Mouse (Mus musculus): Measurements from ENCODE around the gene Abca6. TPM values are rescaled to one million over a fixed set of nuclear protein-coding genes. Genes with fewer than 3 reads are reported as not detected.

Gene Abca6
- 0.31 and 0.48 TPM in 2 replicates for polyA plus RNA-seq (2014; fragmentation: Nextera tagmentation; extraction: Ambion mirVana)

GRCm38 (mm10) chr11:110251534-110251933 lies at the start of gene Abca6:
Abca6 (minus strand) TSS chr11:110251776.
- no peak within 1 kb of the TSS for H3K27ac ChIP-seq (ENCODE audit: low read depth)
- peak within 1 kb of the TSS; percentile 7; the same call in 1 of the 2 replicates for H3K4me3 ChIP-seq (ENCODE audit: low read depth, low read length)
- H3K4me1 ChIP-seq (replicated peaks; ENCODE audit: control insufficient read depth, insufficient read depth, low read length), result 0 out of 2 replicates have a peak, but pooled peaks cover 4% of the 10 kb centered on the region
- H3K27me3 ChIP-seq (replicated peaks; ENCODE audit: control insufficient read depth, insufficient read depth, low read length), result no peaks in the 10 kb centered on the region
- H3K9me3 ChIP-seq (ENCODE audit: control insufficient read depth, low read length), result no peaks in the 10 kb centered on the region
- 7% methylated on average over 8 of the region's 8 CpGs for WGBS
- H3K4me2 ChIP-seq (ENCODE audit: low read length), result peak within 1 kb of the TSS; percentile 32
- H3K36me3 ChIP-seq (ENCODE audit: control insufficient read depth, insufficient read depth, low read length), result no peaks in the 10 kb centered on the region
- DNase-seq (ENCODE audit: low spot score) (peak; percentile 54), ATAC-seq (replicated peaks; ENCODE audit: low FRiP score, low TSS enrichment, low read depth) (no peak)
- no peak within 1 kb of the TSS for H3K9ac ChIP-seq (ENCODE audit: low read length)

DNA sequence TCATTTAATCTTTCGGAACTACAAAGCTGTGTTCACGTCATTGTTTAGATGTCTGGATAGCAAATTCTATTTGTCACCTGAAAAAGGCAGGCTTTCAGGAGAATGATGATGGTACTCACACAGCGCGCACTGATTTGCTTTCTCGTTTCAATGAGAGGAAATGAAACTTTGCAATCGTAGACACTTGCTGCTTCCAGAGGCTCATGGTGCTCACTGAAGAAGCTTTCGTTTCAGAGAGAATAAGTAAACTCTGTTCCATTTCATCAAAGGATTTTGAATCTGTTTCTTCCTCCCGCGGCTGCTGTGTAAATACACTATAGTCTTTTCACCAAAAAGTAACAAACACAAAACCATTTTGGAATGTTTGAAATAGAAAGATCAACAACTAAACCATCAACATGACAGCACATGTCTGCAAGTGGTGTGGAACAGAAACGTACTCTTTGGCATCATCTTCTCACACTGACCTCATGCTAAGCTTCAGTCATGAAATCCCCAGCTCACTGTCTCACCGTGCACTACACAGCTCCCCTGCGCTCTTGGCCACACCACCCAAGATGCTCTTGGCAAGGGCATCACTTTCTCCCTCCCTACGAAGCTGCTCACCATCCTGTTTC lies 46.4 kb upstream of the Abca6 start:
- H3K9ac ChIP-seq (ENCODE audit: low read length), result no peak overlapping the region
- H3K4me3 ChIP-seq (ENCODE audit: low read depth, low read length), result no peak overlapping the region
- no peaks in the 10 kb centered on the region for H3K4me1 ChIP-seq (replicated peaks; ENCODE audit: control insufficient read depth, insufficient read depth, low read length)
- H3K27me3 ChIP-seq (replicated peaks; ENCODE audit: control insufficient read depth, insufficient read depth, low read length), result no peaks in the 10 kb centered on the region
- ATAC-seq (replicated peaks; ENCODE audit: low FRiP score, low TSS enrichment, low read depth), result no peak
- DNase-seq (ENCODE audit: low spot score), result no peak
- H3K27ac ChIP-seq (ENCODE audit: low read depth), result no peak overlapping the region
- H3K9me3 ChIP-seq (ENCODE audit: control insufficient read depth, low read length), result no peaks in the 10 kb centered on the region
- no peaks in the 10 kb centered on the region; the same call in 1 of the 2 replicates for H3K36me3 ChIP-seq (ENCODE audit: control insufficient read depth, insufficient read depth, low read length)
- H3K4me2 ChIP-seq (ENCODE audit: low read length), result no peak overlapping the region
- WGBS, result 77% methylated on average over 13 of the region's 13 CpGs

- no peak overlapping the region for H3K27ac ChIP-seq (ENCODE audit: low read depth)
- WGBS, result 83% methylated on average over 2 of the region's 2 CpGs
- ATAC-seq (replicated peaks; ENCODE audit: low FRiP score, low TSS enrichment, low read depth), result no peak
- no peak overlapping the region for H3K4me2 ChIP-seq (ENCODE audit: low read length)
- no peak for DNase-seq (ENCODE audit: low spot score)
- no peaks in the 10 kb centered on the region for H3K9me3 ChIP-seq (ENCODE audit: control insufficient read depth, low read length)
- H3K4me1 ChIP-seq (replicated peaks; ENCODE audit: control insufficient read depth, insufficient read depth, low read length), result no peaks in the 10 kb centered on the region
- H3K4me3 ChIP-seq (ENCODE audit: low read depth, low read length), result no peak overlapping the region
- H3K9ac ChIP-seq (ENCODE audit: low read length), result no peak overlapping the region
- H3K27me3 ChIP-seq (replicated peaks; ENCODE audit: control insufficient read depth, insufficient read depth, low read length), result no peaks in the 10 kb centered on the region
- no peaks in the 10 kb centered on the region for H3K36me3 ChIP-seq (ENCODE audit: control insufficient read depth, insufficient read depth, low read length)
Observed at GRCm38 (mm10) chr11:110290586-110290985, 39.0 kb upstream of the Abca6 start.

- H3K4me2 ChIP-seq (ENCODE audit: low read length), result no peak overlapping the region
- 80% methylated on average over 3 of the region's 3 CpGs for WGBS
- no peak overlapping the region for H3K27ac ChIP-seq (ENCODE audit: low read depth)
- no peaks in the 10 kb centered on the region for H3K4me1 ChIP-seq (replicated peaks; ENCODE audit: control insufficient read depth, insufficient read depth, low read length)
- no peaks in the 10 kb centered on the region for H3K36me3 ChIP-seq (ENCODE audit: control insufficient read depth, insufficient read depth, low read length)
- H3K9ac ChIP-seq (ENCODE audit: low read length), result no peak overlapping the region
- H3K9me3 ChIP-seq (ENCODE audit: control insufficient read depth, low read length), result no peaks in the 10 kb centered on the region
- no peak overlapping the region for H3K4me3 ChIP-seq (ENCODE audit: low read depth, low read length)
- ATAC-seq (replicated peaks; ENCODE audit: low FRiP score, low TSS enrichment, low read depth) (no peak), DNase-seq (ENCODE audit: low spot score) (no peak)
- no peaks in the 10 kb centered on the region for H3K27me3 ChIP-seq (replicated peaks; ENCODE audit: control insufficient read depth, insufficient read depth, low read length)
Observed at GRCm38 (mm10) chr11:110288423-110288822, 36.8 kb upstream of the Abca6 start.

DNA sequence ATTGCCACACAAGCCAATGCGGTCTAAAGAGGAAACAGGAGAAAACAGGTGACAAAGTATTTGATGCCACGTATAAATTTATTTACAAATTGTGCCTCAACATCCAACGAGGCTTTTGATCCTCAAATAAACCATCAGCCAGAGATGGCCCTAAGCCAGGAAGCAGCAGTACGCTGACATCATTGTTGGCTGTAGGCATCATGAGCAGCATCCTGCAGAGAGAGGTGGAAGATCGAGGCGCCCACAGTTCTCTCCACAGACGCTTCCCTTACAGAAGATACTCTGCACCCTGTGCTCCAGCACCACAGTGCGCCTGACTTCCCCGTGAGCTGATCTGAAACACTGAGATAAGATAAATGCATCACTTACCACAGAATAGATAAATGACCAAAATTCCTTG lies 36.1 kb upstream of the Abca6 start:
- Histone ChIP-seq H3K27ac (ENCODE audit: low read depth) (no peak overlapping the region), H3K27me3 (replicated peaks; ENCODE audit: control insufficient read depth, insufficient read depth, low read length) (no peaks in the 10 kb centered on the region), H3K4me1 (replicated peaks; ENCODE audit: control insufficient read depth, insufficient read depth, low read length) (no peaks in the 10 kb centered on the region), H3K4me3 (ENCODE audit: low read depth, low read length) (no peak overlapping the region), H3K9me3 (ENCODE audit: control insufficient read depth, low read length) (no peaks in the 10 kb centered on the region), H3K9ac (ENCODE audit: low read length) (no peak overlapping the region), H3K36me3 (ENCODE audit: control insufficient read depth, insufficient read depth, low read length) (no peaks in the 10 kb centered on the region), H3K4me2 (ENCODE audit: low read length) (no peak overlapping the region)
- 67% methylated on average over 9 of the region's 9 CpGs for WGBS
- DNase-seq (ENCODE audit: low spot score) (no peak), ATAC-seq (replicated peaks; ENCODE audit: low FRiP score, low TSS enrichment, low read depth) (no peak)

- WGBS, result 85% methylated on average over 3 of the region's 3 CpGs
- DNase-seq (ENCODE audit: low spot score) (no peak), ATAC-seq (replicated peaks; ENCODE audit: low FRiP score, low TSS enrichment, low read depth) (no peak)
- no peak overlapping the region for H3K27ac ChIP-seq (ENCODE audit: low read depth)
- H3K4me3 ChIP-seq (ENCODE audit: low read depth, low read length), result no peak overlapping the region
- no peaks in the 10 kb centered on the region for H3K9me3 ChIP-seq (ENCODE audit: control insufficient read depth, low read length)
- no peaks in the 10 kb centered on the region for H3K27me3 ChIP-seq (replicated peaks; ENCODE audit: control insufficient read depth, insufficient read depth, low read length)
- no peaks in the 10 kb centered on the region for H3K36me3 ChIP-seq (ENCODE audit: control insufficient read depth, insufficient read depth, low read length)
- no peak overlapping the region for H3K9ac ChIP-seq (ENCODE audit: low read length)
- H3K4me2 ChIP-seq (ENCODE audit: low read length), result no peak overlapping the region
- no peaks in the 10 kb centered on the region for H3K4me1 ChIP-seq (replicated peaks; ENCODE audit: control insufficient read depth, insufficient read depth, low read length)
Observed at GRCm38 (mm10) chr11:110286331-110286730, 34.8 kb upstream of the Abca6 start.

DNA sequence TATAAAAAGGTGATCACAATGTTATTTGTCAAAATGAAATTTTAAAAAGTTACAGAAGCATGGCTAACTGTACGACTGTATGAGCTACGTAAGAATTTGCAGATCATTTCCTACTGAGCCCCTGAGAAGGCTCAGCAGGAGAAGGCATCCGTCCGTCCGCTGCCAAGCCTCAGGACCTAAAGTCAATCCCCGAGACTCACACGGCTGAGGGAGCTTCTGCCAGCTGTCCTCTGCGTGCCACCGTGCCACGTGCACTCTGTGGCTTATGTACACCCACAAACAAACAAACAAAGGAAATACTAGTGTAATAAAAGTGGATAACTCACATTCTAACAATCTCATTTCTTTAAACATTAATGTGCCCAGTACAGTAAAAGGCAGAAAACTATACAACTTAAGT lies 33.3 kb upstream of the Abca6 start:
- no peak for ATAC-seq (replicated peaks; ENCODE audit: low FRiP score, low TSS enrichment, low read depth)
- Histone ChIP-seq H3K4me3 (ENCODE audit: low read depth, low read length) (no peak overlapping the region), H3K4me1 (replicated peaks; ENCODE audit: control insufficient read depth, insufficient read depth, low read length) (no peaks in the 10 kb centered on the region), H3K27ac (ENCODE audit: low read depth) (no peak overlapping the region), H3K36me3 (ENCODE audit: control insufficient read depth, insufficient read depth, low read length) (no peaks in the 10 kb centered on the region), H3K9me3 (ENCODE audit: control insufficient read depth, low read length) (no peaks in the 10 kb centered on the region), H3K27me3 (replicated peaks; ENCODE audit: control insufficient read depth, insufficient read depth, low read length) (no peaks in the 10 kb centered on the region), H3K4me2 (ENCODE audit: low read length) (no peak overlapping the region), H3K9ac (ENCODE audit: low read length) (no peak overlapping the region)
- no peak for DNase-seq (ENCODE audit: low spot score)
- WGBS, result 72% methylated on average over 10 of the region's 10 CpGs

GRCm38 (mm10) chr11:110284185-110284787 lies 32.7 kb upstream of the Abca6 start:
- no peaks in the 10 kb centered on the region for H3K4me1 ChIP-seq (replicated peaks; ENCODE audit: control insufficient read depth, insufficient read depth, low read length)
- DNase-seq (ENCODE audit: low spot score), result no peak
- no peak overlapping the region for H3K4me2 ChIP-seq (ENCODE audit: low read length)
- H3K36me3 ChIP-seq (ENCODE audit: control insufficient read depth, insufficient read depth, low read length), result no peaks in the 10 kb centered on the region
- no peak overlapping the region for H3K9ac ChIP-seq (ENCODE audit: low read length)
- no peaks in the 10 kb centered on the region for H3K9me3 ChIP-seq (ENCODE audit: control insufficient read depth, low read length)
- no peak for ATAC-seq (replicated peaks; ENCODE audit: low FRiP score, low TSS enrichment, low read depth)
- WGBS, result 82% methylated on average over 9 of the region's 9 CpGs
- H3K4me3 ChIP-seq (ENCODE audit: low read depth, low read length), result no peak overlapping the region
- no peak overlapping the region for H3K27ac ChIP-seq (ENCODE audit: low read depth)
- H3K27me3 ChIP-seq (replicated peaks; ENCODE audit: control insufficient read depth, insufficient read depth, low read length), result no peaks in the 10 kb centered on the region

- no peak overlapping the region for H3K9ac ChIP-seq (ENCODE audit: low read length)
- ATAC-seq (replicated peaks; ENCODE audit: low FRiP score, low TSS enrichment, low read depth) (no peak), DNase-seq (ENCODE audit: low spot score) (no peak)
- H3K4me1 ChIP-seq (replicated peaks; ENCODE audit: control insufficient read depth, insufficient read depth, low read length), result no peaks in the 10 kb centered on the region
- no peak overlapping the region for H3K27ac ChIP-seq (ENCODE audit: low read depth)
- 71% methylated on average over 3 of the region's 3 CpGs for WGBS
- no peak overlapping the region for H3K4me2 ChIP-seq (ENCODE audit: low read length)
- H3K36me3 ChIP-seq (ENCODE audit: control insufficient read depth, insufficient read depth, low read length), result no peaks in the 10 kb centered on the region
- no peak overlapping the region for H3K4me3 ChIP-seq (ENCODE audit: low read depth, low read length)
- no peaks in the 10 kb centered on the region for H3K27me3 ChIP-seq (replicated peaks; ENCODE audit: control insufficient read depth, insufficient read depth, low read length)
- no peaks in the 10 kb centered on the region for H3K9me3 ChIP-seq (ENCODE audit: control insufficient read depth, low read length)
Observed at GRCm38 (mm10) chr11:110274794-110275193, 23.2 kb upstream of the Abca6 start.

Measured in intestine, embryonic 14.5 days (tissue).